Mouse (Mus musculus) left cerebral cortex, postnatal 14 days (tissue): Measurements from ENCODE around the gene Calml4. TPM values are rescaled to one million over a fixed set of nuclear protein-coding genes. Genes with fewer than 3 reads are reported as not detected.
A peak's percentile ranks its signal among the peaks of the same experiment; 100 is the strongest.
"Not testable (repeated sequence)": the region's sequence is repeated elsewhere in the genome, so short reads cannot be mapped to it uniquely, and the experiment has no call there.

Experiments
- DNase-seq, 2 experiments: peaks; one replicate each; pipeline ENCODE4 v3.0.0; 2021 to 2022; ENCODE audit warnings: low spot score in 2 of 2, mixed read lengths in 1 of 2
- intact Hi-C: fragments of 180-260 bp; cut with DNase I; formaldehyde crosslinking; loops from one replicate; pipeline ENCODE4 v1.15.1; 2025
- total RNA-seq, 2 experiments: library from RNA; stranded (reverse); gene quantifications; 2 replicates each; pipeline ENCODE4 v1.2.3; 2021

Calml4 gene
- total RNA-seq, 2 experiments from 2014 or later: 1.1 to 1.5 TPM

- no peak for DNase-seq
Observed at GRCm38 (mm10) chr9:62829877-62830276, 28.0 kb upstream of the Calml4 start.

GRCm38 (mm10) chr9:62834906-62835305 is 23.0 kb upstream of the Calml4 start:
- intact Hi-C loops: no loop called here
- no peak for DNase-seq

More at GRCm38 (mm10) chr9:62829877-62830276, 28.0 kb upstream of the Calml4 start:
- intact Hi-C loops: no loop called here

GRCm38 (mm10) chr9:62835705-62836446 is 22.0 kb upstream of the Calml4 start:
- intact Hi-C loops: no loop called here
- no peak for DNase-seq

- intact Hi-C loops: no loop called here
- DNase-seq: no peak
Observed at GRCm38 (mm10) chr9:62837611-62838010, 20.3 kb upstream of the Calml4 start.

DNA sequence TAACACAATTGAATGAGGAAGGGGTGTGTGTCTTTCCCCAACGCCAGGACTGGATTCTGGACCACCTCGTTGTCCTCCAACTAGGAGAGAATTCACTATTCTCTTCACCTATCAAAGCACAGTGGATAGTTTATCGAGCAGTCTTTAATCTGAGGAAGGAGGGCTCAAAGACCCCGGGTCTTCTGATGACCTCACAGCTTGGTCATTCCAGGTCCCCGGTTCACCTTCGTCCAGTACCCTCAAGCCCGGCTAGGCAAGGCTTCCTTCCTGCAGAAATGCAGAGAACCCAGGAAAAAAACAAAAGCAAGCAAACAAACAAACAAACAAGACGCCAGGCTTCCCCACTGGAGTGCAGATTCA is 19.8 kb upstream of the Calml4 start:
- no peak for DNase-seq
- intact Hi-C loops: no loop called here

DNA sequence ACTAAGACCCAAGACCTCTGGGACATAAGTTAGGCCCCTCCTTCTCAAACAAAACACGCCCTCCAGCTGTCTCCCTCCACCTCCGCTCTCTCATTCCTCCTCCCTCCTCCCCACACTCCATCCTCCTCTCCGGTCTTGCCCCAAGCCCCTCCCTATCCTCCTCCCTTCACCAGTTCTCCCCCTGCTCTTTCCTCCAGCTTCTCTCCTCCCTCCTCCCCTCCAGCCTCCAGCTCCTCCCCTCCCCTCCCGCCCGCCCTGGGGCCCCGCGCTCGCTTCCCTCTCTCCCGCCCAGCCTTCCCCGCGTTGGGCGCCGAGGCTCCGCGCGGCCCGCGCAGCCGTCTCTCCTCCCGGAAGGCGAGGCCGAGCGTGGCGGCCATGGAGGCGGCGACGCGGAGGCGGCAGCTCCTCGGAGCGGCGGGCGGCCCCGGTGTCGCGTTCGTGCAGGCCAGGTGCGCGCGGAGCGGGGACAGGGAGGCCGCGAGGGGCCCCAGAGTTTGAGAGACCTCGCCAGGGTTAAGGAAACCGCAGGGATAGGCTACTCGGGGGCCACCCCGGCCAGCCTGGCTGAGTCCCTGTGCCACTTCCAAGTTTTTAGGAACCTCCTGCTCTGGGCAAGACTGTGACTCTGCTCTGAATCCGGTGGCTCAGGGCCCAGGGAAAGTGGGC is 19.2 kb upstream of the Calml4 start, which contains the start of gene Cln6:
Cln6 (plus strand) TSS at position 280 of the 666 bp plus-strand sequence.
- DNase-seq: peak; percentile 51 to 62
- intact Hi-C loops: no loop called here

- intact Hi-C loops: no loop called here
- no peak for DNase-seq
Observed at GRCm38 (mm10) chr9:62839172-62839770, 18.6 kb upstream of the Calml4 start.

DNA sequence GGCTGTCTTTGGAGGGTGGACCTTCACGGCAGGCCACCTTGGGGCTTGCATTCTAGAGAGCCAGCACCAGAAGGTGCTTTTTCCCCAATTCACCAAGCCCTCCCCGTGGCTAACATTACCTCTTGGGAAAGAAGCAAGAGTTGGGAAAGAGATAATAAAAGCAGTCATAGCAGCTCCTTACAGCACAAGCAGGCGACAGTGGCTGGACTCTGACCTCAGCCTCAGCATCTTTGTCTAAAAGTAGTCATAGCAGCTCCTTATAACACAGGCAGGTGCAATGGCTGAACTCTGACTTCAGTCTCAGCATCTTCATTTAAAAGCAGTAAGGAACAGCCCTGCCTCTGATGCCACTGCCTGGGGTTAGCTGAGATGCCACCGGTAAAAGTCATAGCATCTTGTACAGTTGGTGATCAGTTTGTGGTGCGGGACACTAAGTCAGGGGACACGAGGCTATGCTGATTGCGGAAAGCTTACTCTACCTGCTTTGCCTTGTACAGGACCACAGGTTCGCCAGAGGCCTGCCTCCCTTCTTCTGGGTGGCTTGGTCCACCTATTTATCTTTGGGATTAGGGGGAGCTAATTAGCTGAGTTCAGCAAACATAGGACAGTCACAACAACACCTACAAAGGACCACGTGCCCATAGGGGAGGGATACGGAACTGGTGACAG is 14.4 kb upstream of the Calml4 start:
- intact Hi-C loops: no loop called here
- no peak for DNase-seq

DNA sequence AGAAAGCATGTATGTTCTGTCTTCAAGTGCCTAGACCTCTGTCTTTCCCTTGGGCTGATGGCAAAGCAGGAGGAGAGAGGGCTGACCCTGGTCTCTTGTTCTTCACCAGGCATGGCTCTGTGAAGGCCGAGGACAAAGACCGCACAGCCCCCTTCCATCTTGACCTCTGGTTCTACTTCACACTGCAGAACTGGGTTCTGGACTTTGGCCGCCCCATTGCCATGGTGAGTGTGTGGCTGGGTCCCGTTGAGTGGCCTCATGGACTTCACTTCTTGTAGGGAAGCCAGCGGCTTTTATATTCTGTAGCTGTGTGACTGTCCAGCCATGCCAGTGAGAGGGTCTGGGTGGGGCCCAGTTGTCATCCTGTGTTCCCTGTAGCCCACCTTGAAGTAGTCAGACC is 13.4 kb upstream of the Calml4 start:
- intact Hi-C loops: no loop called here
- no peak for DNase-seq

GRCm38 (mm10) chr9:62847694-62848093 is 10.2 kb upstream of the Calml4 start:
- peak; percentile 88 to 89 for DNase-seq
- intact Hi-C loops: loop anchor here (1.0 to 5.0 kb wide), 2 partner anchors 130 to 277 kb away; no protein-coding TSS in a partner anchor

DNA sequence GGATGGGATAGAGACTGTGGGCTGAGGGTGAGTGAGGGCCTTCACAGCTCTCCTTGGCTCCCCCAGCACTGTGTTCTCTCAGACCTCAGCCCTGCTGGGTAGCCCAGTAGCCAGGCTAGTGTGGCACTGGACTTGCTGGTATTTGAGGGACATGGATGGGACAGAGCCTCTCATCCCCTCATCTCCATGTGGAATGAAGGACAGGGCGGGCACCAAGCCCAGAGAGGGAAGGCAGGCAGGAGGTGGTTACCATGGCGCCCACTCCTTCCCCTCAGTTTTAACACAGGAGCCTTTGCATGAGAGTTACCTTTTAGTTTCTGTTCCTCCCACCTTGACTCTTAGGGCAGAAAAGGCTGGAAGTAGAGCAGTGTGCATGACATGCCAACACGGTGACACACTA is 9.2 kb upstream of the Calml4 start:
- DNase-seq: no peak
- intact Hi-C loops: loop anchor here (5.0 kb wide), 1 partner anchor 129 kb away; no protein-coding TSS in a partner anchor

DNA sequence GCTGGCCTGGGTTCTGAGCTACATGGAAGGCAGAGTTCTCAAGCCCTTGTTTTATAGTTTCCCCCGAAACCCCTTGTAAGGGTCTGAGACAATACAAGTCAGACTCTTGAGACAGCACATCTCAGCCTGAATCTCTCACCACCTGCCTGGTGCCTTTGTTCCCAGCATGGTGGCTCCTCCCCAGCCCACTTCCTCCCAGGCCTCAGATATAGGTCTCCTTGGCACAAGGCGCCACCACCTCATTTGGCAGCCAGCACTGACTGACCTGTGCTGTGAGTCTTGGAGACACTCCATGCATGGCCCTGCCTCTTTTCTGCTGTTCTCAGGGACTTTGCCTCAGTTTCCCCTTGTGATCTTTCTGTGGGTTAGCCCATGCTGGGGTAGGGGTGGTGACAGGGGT is 6.3 kb upstream of the Calml4 start:
- intact Hi-C loops: no loop called here
- DNase-seq: no peak

DNA sequence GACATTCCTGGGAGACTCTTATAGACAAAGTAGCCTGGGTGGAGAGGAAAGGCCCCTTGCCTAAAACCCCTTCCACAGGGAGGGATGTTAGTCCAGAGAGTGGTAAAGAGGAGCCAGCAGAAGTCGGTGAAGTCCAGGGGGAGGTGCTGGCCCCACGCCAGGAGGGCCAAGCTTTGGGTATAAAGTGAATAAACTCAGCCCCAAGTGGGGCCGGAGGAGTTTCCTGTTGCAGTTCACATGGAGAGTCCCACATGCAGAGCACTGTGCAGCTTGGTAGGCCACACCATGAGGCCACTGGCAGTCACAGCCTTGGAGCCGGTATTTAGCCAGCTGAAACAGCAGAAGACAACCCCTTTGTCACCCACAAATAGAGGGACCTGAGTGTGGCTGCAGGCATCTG is 3.4 kb upstream of the Calml4 start:
- no peak for DNase-seq
- intact Hi-C loops: no loop called here

- intact Hi-C loops: no loop called here
Observed at GRCm38 (mm10) chr9:62857216-62857615, 664 bp upstream of the Calml4 start.

DNA sequence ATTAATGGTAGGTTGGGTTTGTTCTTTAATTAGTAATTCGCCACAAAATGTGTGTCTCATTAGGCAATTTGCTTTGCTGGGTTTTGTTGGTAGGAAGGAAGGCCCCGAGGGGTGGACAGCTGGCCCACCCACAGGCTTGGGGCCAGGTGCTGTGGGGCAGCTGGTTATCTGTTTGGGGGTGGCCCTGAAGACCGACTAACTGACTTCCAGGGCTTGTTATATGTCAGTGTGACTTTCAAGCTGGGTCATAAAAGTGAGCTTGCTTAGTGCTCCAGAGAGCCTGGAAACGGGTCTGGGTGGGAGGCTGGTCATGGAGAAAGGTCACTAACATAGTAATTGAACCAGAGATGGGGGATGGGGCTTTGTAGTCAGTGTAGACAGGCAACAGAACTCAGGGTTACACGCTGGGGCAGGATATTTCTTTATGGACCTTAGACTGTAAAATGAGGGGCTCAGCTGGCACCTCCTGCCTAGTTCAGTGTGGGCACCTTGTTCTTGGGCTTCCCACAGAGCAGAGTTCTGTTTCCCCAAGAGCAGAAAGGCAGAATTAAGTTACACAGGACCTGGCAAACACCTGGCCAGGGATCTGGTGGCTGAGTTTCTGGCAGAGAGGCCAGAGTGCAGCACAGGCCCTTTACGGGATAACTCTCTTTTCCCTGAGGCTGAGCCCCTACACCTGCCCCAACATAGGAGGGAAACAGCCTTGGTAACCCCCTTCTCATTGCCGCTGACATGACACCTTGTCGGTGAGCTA is 563 bp downstream of the Calml4 start:
- no peak for DNase-seq
- intact Hi-C loops: no loop called here

More at GRCm38 (mm10) chr9:62857216-62857615, 664 bp upstream of the Calml4 start:
- no peak for DNase-seq

- DNase-seq, intact Hi-C loops: not testable (repeated sequence)
Observed at GRCm38 (mm10) chr9:62860102-62860501, 2.2 kb downstream of the Calml4 start.

GRCm38 (mm10) chr9:62860866-62861265 is 3.0 kb downstream of the Calml4 start:
- intact Hi-C loops: no loop called here
- DNase-seq: no peak

- intact Hi-C loops, DNase-seq: not testable (repeated sequence)
Observed at GRCm38 (mm10) chr9:62869236-62869635, 11.4 kb downstream of the Calml4 start.

GRCm38 (mm10) chr9:62870728-62871127 is 12.8 kb downstream of the Calml4 start:
- intact Hi-C loops: no loop called here
- no peak for DNase-seq
